Comparison of ENCODE assay signal across 8 mouse cellular contexts in genomic region chr11:77984836-77985231, GRCm38 (mm10). TPM values are rescaled to one million over a fixed set of nuclear protein-coding genes. Genes with fewer than 3 reads are reported as not detected.
DNase-seq lines count a peak whose midpoint lies in the region; ATAC-seq lines count a peak whose summit lies in the region.

No protein-coding gene starts in this region.

- peak; percentile 36 to 52 for DNase-seq in left cerebral cortex, adult 18-20 months (ENCODE audit: low spot score in 2 of 2)
- no peak for DNase-seq in left cerebral cortex, postnatal 10 days (ENCODE audit: extremely low spot score in 1 of 2, low spot score in 2 of 2)
- DNase-seq in c-Kit-positive CD71-positive TER-119-positive erythroid progenitor cells, embryonic 14.5 days (ENCODE audit: low spot score) = peak; percentile 24
- peak; percentile 41 for DNase-seq in forelimb bud, embryonic 11.5 days (ENCODE audit: low read depth, low spot score)
- DNase-seq in liver, embryonic 11.5 days (ENCODE audit: low spot score) = no peak
- peak; percentile 48 for DNase-seq in urinary bladder, postnatal 14 days (ENCODE audit: low spot score)

- peak overlapping the region; percentile 100 for H3K4me3 ChIP-seq in intestine, embryonic 15.5 days (replicated peaks)
- H3K4me3 ChIP-seq in liver, embryonic 11.5 days (ENCODE audit: low read depth, low read length) = peak overlapping the region; percentile 97
- peak overlapping the region; percentile 99 for H3K4me3 ChIP-seq in neural tube, embryonic 13.5 days

- peaks cover 16% of the 10 kb centered on the region for H3K4me1 ChIP-seq in intestine, embryonic 15.5 days (replicated peaks)
- peaks cover 14% of the 10 kb centered on the region for H3K4me1 ChIP-seq in liver, embryonic 11.5 days (replicated peaks; ENCODE audit: control insufficient read depth, insufficient read depth, low read length)
- H3K4me1 ChIP-seq in neural tube, embryonic 13.5 days (replicated peaks) = peaks cover 33% of the 10 kb centered on the region

- H3K9me3 ChIP-seq in intestine, embryonic 15.5 days = no peaks in the 10 kb centered on the region
- H3K9me3 ChIP-seq in liver, embryonic 11.5 days (ENCODE audit: control insufficient read depth, low read length) = no peaks in the 10 kb centered on the region
- no peaks in the 10 kb centered on the region for H3K9me3 ChIP-seq in neural tube, embryonic 13.5 days

- WGBS in intestine, embryonic 15.5 days = 1% methylated on average over 13 of the region's 13 CpGs
- 4% methylated on average over 13 of the region's 13 CpGs for WGBS in liver, embryonic 11.5 days
- under 1% methylated on average over 13 of the region's 13 CpGs for WGBS in neural tube, embryonic 13.5 days

- no peak for ATAC-seq in intestine, embryonic 15.5 days
- ATAC-seq in liver, embryonic 11.5 days (replicated peaks; ENCODE audit: low FRiP score) = no peak
- ATAC-seq in neural tube, embryonic 13.5 days (ENCODE audit: low read depth) = no peak

- H3K9ac ChIP-seq in intestine, embryonic 15.5 days = peak overlapping the region; percentile 99
- H3K9ac ChIP-seq in liver, embryonic 11.5 days (ENCODE audit: low read depth, low read length) = peak overlapping the region; percentile 90
- peak overlapping the region; percentile 97 for H3K9ac ChIP-seq in neural tube, embryonic 13.5 days

- no peaks in the 10 kb centered on the region for H3K27me3 ChIP-seq in intestine, embryonic 15.5 days (replicated peaks)
- H3K27me3 ChIP-seq in liver, embryonic 11.5 days (replicated peaks; ENCODE audit: control insufficient read depth, insufficient read depth, low read length) = no peaks in the 10 kb centered on the region
- H3K27me3 ChIP-seq in neural tube, embryonic 13.5 days = no peaks in the 10 kb centered on the region

- peak overlapping the region; percentile 94 for H3K27ac ChIP-seq in intestine, embryonic 15.5 days
- H3K27ac ChIP-seq in liver, embryonic 11.5 days (ENCODE audit: low read depth, low read length) = peak overlapping the region; percentile 90
- peak overlapping the region; percentile 96 for H3K27ac ChIP-seq in neural tube, embryonic 13.5 days (replicated peaks)

- intact Hi-C loops in left cerebral cortex, postnatal 10 days (cut with DNase I) = loop anchor here (5.0 kb wide), 2 partner anchors 37 to 192 kb away; partner anchors contain the start of genes Nek8 and Tlcd1

- no peaks in the 10 kb centered on the region for H3K36me3 ChIP-seq in intestine, embryonic 15.5 days
- H3K36me3 ChIP-seq in liver, embryonic 11.5 days (ENCODE audit: control insufficient read depth, insufficient read depth, low read length) = peaks cover 17% of the 10 kb centered on the region
- peaks cover 28% of the 10 kb centered on the region for H3K36me3 ChIP-seq in neural tube, embryonic 13.5 days

- H3K4me2 ChIP-seq in intestine, embryonic 15.5 days (replicated peaks) = peak overlapping the region; percentile 81
- H3K4me2 ChIP-seq in liver, embryonic 11.5 days = peak overlapping the region; percentile 81
- peak overlapping the region; percentile 95 for H3K4me2 ChIP-seq in neural tube, embryonic 13.5 days

RNA-seq across cellular contexts. Expression of gene Phf12, which starts 2.3 kb away (rescaled TPM):
- 10 to 100 TPM; 51.6 to 54.0 TPM for total RNA-seq in left cerebral cortex, adult 18-20 months (2021)
- total RNA-seq in left cerebral cortex, postnatal 10 days (2021) = 10 to 100 TPM; 48.9 to 51.4 TPM
- polyA plus RNA-seq in intestine, embryonic 15.5 days (2015; fragmentation: Nextera tagmentation; extraction: Ambion mirVana) = 12.8 and 13.5 TPM in 2 replicates
- polyA plus RNA-seq in liver, embryonic 11.5 days (2014; fragmentation: Nextera tagmentation; extraction: Ambion mirVana) = 17.0 and 18.6 TPM in 2 replicates
- 15.6 and 19.8 TPM in 2 replicates for polyA plus RNA-seq in neural tube, embryonic 13.5 days (2015; fragmentation: Nextera tagmentation; extraction: Ambion mirVana)

RNA-seq across cellular contexts. Expression of gene Dhrs13, which starts 47.2 kb away (rescaled TPM):
- total RNA-seq in left cerebral cortex, adult 18-20 months (2021) = 1 to 10 TPM; 5.1 to 6.9 TPM
- 10 to 100 TPM; 22.6 to 24.6 TPM for total RNA-seq in left cerebral cortex, postnatal 10 days (2021)
- polyA plus RNA-seq in intestine, embryonic 15.5 days (2015; fragmentation: Nextera tagmentation; extraction: Ambion mirVana) = 18.0 and 18.3 TPM in 2 replicates
- 23.8 and 24.9 TPM in 2 replicates for polyA plus RNA-seq in liver, embryonic 11.5 days (2014; fragmentation: Nextera tagmentation; extraction: Ambion mirVana)
- polyA plus RNA-seq in neural tube, embryonic 13.5 days (2015; fragmentation: Nextera tagmentation; extraction: Ambion mirVana) = 32.7 and 40.0 TPM in 2 replicates

RNA-seq across cellular contexts. Expression of gene Flot2, which starts 52.9 kb away (rescaled TPM):
- 10 to 100 TPM; 93.0 to 93.2 TPM for total RNA-seq in left cerebral cortex, adult 18-20 months (2021)
- 100 to 1,000 TPM; 148 TPM for total RNA-seq in left cerebral cortex, postnatal 10 days (2021)
- polyA plus RNA-seq in intestine, embryonic 15.5 days (2015; fragmentation: Nextera tagmentation; extraction: Ambion mirVana) = 44.0 and 44.2 TPM in 2 replicates
- polyA plus RNA-seq in liver, embryonic 11.5 days (2014; fragmentation: Nextera tagmentation; extraction: Ambion mirVana) = 44.8 TPM in 2 replicates
- 98.0 and 104 TPM in 2 replicates for polyA plus RNA-seq in neural tube, embryonic 13.5 days (2015; fragmentation: Nextera tagmentation; extraction: Ambion mirVana)

RNA-seq across cellular contexts. Expression of gene Sez6, which starts 54.2 kb away (rescaled TPM):
- total RNA-seq in left cerebral cortex, adult 18-20 months (2021) = 100 to 1,000 TPM; 145 to 154 TPM
- 100 to 1,000 TPM; 226 to 231 TPM for total RNA-seq in left cerebral cortex, postnatal 10 days (2021)
- polyA plus RNA-seq in intestine, embryonic 15.5 days (2015; fragmentation: Nextera tagmentation; extraction: Ambion mirVana) = 0.95 and 1.2 TPM in 2 replicates
- polyA plus RNA-seq in liver, embryonic 11.5 days (2014; fragmentation: Nextera tagmentation; extraction: Ambion mirVana) = 0.36 TPM in 1 of 2 replicates, not detected in the other
- 95.2 and 104 TPM in 2 replicates for polyA plus RNA-seq in neural tube, embryonic 13.5 days (2015; fragmentation: Nextera tagmentation; extraction: Ambion mirVana)

Comparison
In these comparisons a context has a peak if more than half of its experiments do, and no peak if none do; other contexts are left out.
1. DNase-seq: peak in left cerebral cortex, adult 18-20 months (2 of 2), c-Kit-positive CD71-positive TER-119-positive erythroid progenitor cells, embryonic 14.5 days (single experiment), forelimb bud, embryonic 11.5 days (single experiment) and urinary bladder, postnatal 14 days (single experiment); none in left cerebral cortex, postnatal 10 days (0 of 2) and liver, embryonic 11.5 days (single experiment).
2. Peak in every context shown above with its lines, with median percentiles within 50 percentile points of each other: H3K27ac ChIP-seq, H3K4me2 ChIP-seq, H3K4me3 ChIP-seq and H3K9ac ChIP-seq.